Mouse (Mus musculus) stomach, embryonic 14.5 days (tissue): Measurements from ENCODE around the gene Abca6. TPM values are rescaled to one million over a fixed set of nuclear protein-coding genes. Genes with fewer than 3 reads are reported as not detected.

Source experiments
- ATAC-seq: fragments of 200-750 bp; cut with Nextera tagmentation; 2 replicates; pipeline ENCODE4 v1.8.0; 2017; ENCODE audit warnings: low read depth, moderate TSS enrichment; ENCODE audit not compliant: insufficient number of reproducible peaks, insufficient read depth, low FRiP score
- H3K27ac ChIP-seq: fragments of 300-500 bp; sonication (generic); 2 replicates; pipeline ENCODE4 v1.5.1; 2014; ENCODE audit warnings: mild to moderate bottlenecking, low read length, moderate library complexity, mixed read lengths
- H3K27me3 ChIP-seq: fragments of 300-500 bp; sonication (generic); 2 replicates; pipeline ENCODE4 v1.6.1; 2014; ENCODE audit warnings: low read length, control low read depth, mixed read lengths; ENCODE audit not compliant: control insufficient read depth, insufficient read depth
- H3K36me3 ChIP-seq: fragments of 300-500 bp; sonication (generic); 2 replicates; pipeline ENCODE4 v1.6.1; 2014; ENCODE audit warnings: mild to moderate bottlenecking, control low read depth, low read length, moderate library complexity, mixed read lengths; ENCODE audit not compliant: control insufficient read depth, insufficient read depth
- H3K4me1 ChIP-seq: fragments of 300-500 bp; sonication (generic); 2 replicates; pipeline ENCODE4 v1.6.1; 2014; ENCODE audit warnings: low read length, control low read depth, mixed read lengths; ENCODE audit not compliant: control insufficient read depth, insufficient read depth
- H3K4me2 ChIP-seq: fragments of 300-500 bp; sonication (generic); replicated peaks from 2 replicates; pipeline ENCODE4 v1.6.1; 2014; ENCODE audit warnings: low read depth, low read length, control low read depth
- H3K4me3 ChIP-seq: fragments of 300-500 bp; sonication (generic); 2 replicates; pipeline ENCODE4 v1.5.1; 2014; ENCODE audit warnings: low read depth, low read length, control low read depth
- H3K9ac ChIP-seq: fragments of 300-500 bp; sonication (generic); replicated peaks from 2 replicates; pipeline ENCODE4 v1.6.1; 2014; ENCODE audit warnings: low read depth, mild to moderate bottlenecking, control low read depth, low read length, moderate library complexity, mixed read lengths
- H3K9me3 ChIP-seq: fragments of 300-500 bp; sonication (generic); 2 replicates; pipeline ENCODE4 v1.6.1; 2016; ENCODE audit warnings: low read depth, low read length, control low read depth; ENCODE audit not compliant: control insufficient read depth
- WGBS: fragments of 180-500 bp; shearing (Covaris S2); extraction: QIAGEN DNeasy Blood & Tissue Kit; methylation state at CpG from one replicate; pipeline ENCODE4 v1.1.7; 2014; 5-methylcytosine and 5-hydroxymethylcytosine counted together
- polyA plus RNA-seq: library from polyadenylated mRNA; unstranded; fragments of >200 nt; fragmentation: Nextera tagmentation; extraction: Ambion mirVana; gene quantifications from 2 replicates; pipeline ENCODE4 v1.2.1, GENCODE M21; 2014

Gene Abca6
- polyA plus RNA-seq, 1 experiment from 2014 or later: 1.1 TPM

DNA sequence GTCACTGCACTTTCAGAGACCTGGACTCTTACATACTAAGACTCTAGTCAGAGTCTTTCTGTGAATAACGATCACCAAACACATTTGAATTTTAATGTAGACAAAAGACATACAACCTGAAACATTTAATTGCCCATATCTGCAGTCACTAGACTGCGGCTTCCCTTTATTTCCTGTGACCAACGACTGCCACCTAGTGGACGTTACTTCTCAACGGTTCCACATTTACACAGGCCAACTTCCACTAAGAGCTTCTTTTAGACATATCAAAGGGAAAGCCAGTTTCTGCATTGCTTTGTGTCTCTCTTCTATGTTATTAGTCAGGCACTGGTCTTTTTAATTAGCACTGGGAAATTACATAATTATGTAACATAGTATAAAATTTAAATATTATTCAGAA is 20.2 kb upstream of the Abca6 start:
- Histone ChIP-seq H3K4me2 (no peak overlapping the region), H3K27ac (no peak overlapping the region), H3K9ac (no peak overlapping the region), H3K4me1 (no peaks in the 10 kb centered on the region), H3K36me3 (no peaks in the 10 kb centered on the region), H3K9me3 (no peaks in the 10 kb centered on the region), H3K4me3 (no peak overlapping the region), H3K27me3 (no peaks in the 10 kb centered on the region)
- WGBS: 6% methylated on average over 5 of the region's 5 CpGs
- ATAC-seq: no peak

DNA sequence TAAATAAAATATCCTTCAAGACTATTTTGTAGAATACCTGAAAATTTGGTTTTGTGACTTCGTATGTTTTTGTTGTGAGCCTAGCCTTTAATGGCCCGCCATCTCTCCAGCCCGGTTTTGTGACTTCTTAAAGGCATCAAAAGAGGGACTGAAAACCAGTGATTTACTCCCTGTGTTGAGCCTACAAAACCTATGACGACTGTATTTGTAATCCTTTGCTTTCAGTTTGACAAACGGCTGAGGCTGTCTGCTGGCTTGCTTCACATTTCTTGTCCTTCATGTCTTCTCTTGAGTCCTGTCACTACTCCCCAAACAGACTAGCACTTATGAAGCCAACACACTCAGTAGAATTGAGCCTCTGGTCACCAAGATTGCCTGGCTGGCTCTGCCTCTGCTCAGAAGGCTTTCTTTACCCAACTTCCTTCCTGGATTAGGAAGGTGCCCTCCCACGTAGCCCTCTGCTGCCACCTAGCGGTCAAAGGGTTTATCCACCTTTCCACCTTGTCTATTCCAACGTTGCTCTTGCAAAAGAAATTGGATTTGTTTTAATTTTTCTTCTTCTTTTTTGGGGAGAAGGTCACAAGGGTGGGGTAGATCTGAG is 16.8 kb upstream of the Abca6 start:
- no peak for ATAC-seq
- no peak overlapping the region for H3K4me2 ChIP-seq
- no peak overlapping the region for H3K27ac ChIP-seq
- no peaks in the 10 kb centered on the region for H3K36me3 ChIP-seq
- WGBS: 37% methylated on average over 8 of the region's 8 CpGs
- H3K9ac ChIP-seq: no peak overlapping the region
- H3K4me1 ChIP-seq: no peaks in the 10 kb centered on the region
- H3K27me3 ChIP-seq: no peaks in the 10 kb centered on the region
- no peaks in the 10 kb centered on the region for H3K9me3 ChIP-seq
- no peak overlapping the region for H3K4me3 ChIP-seq

DNA sequence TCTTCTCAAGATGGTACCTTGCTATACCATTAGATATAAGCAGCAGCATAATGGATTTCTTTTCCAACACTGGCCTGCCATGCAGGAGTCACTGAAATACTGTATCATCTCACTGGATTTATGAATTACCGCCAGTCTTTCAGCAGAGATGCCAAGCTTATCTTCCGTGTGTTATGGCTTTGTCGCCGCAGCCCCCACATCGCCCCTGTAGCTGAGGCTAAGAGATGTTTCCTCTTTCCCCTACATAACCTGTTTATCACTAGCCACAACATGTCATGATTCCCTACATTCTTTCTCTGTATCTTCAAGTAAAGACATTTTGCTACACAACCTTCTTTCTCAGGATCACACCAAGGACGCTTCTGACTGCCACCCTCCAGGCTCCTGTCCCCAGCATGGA is 15.7 kb upstream of the Abca6 start:
- H3K4me1 ChIP-seq: no peaks in the 10 kb centered on the region
- no peaks in the 10 kb centered on the region for H3K9me3 ChIP-seq
- ATAC-seq: no peak
- H3K27me3 ChIP-seq: no peaks in the 10 kb centered on the region
- no peak overlapping the region for H3K9ac ChIP-seq
- no peak overlapping the region for H3K27ac ChIP-seq
- WGBS: 93% methylated on average over 6 of the region's 6 CpGs
- no peak overlapping the region for H3K4me2 ChIP-seq
- no peak overlapping the region for H3K4me3 ChIP-seq
- no peaks in the 10 kb centered on the region for H3K36me3 ChIP-seq

DNA sequence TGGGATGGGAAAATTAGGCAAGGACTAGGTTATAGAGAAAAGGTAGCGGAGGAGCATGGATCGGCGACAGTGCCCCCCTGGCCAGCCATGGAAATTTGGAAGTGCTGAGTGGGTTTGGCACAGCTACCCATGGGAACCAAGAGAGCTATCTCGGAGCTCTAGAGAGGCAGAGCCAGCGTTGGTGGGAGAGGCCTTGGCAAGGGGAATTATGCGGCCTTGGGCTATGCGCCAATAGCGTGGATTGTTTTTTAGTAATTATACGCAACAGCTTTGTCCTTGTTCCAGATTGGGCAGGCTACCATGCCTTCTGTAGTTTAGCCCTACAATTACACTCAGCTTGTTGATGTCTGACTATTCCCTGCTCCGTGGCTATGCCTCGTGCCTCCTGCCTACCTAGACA is 15.2 kb upstream of the Abca6 start:
- H3K27ac ChIP-seq: no peak overlapping the region
- no peak for ATAC-seq
- no peaks in the 10 kb centered on the region for H3K27me3 ChIP-seq
- H3K4me3 ChIP-seq: no peak overlapping the region
- WGBS: 90% methylated on average over 11 of the region's 11 CpGs
- no peaks in the 10 kb centered on the region for H3K4me1 ChIP-seq
- no peak overlapping the region for H3K9ac ChIP-seq
- H3K4me2 ChIP-seq: no peak overlapping the region
- H3K36me3 ChIP-seq: no peaks in the 10 kb centered on the region
- no peaks in the 10 kb centered on the region for H3K9me3 ChIP-seq

DNA sequence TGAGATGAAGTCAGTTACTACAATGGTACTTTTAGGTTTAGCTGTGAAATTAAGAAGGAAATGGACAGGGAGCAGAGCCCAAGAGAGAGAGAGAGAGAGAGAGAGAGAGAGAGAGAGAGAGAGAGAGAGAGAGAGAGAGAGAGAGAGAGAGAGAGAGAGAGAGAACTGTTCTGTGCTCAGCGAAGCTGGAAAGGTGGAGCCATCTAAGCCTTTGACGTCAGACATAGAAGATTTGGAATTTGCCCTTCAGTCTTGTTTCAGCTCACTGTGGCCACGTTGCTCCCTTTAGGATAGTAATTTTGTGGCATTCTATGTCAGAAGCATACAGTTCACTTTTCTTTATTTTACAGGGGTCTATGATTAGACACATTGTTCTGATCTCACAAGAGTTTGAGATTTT is 10.3 kb upstream of the Abca6 start:
- no peak for ATAC-seq
- Histone ChIP-seq H3K9me3 (no peaks in the 10 kb centered on the region), H3K4me1 (no peaks in the 10 kb centered on the region), H3K4me3 (no peak overlapping the region), H3K36me3 (no peaks in the 10 kb centered on the region), H3K27me3 (no peaks in the 10 kb centered on the region), H3K9ac (no peak overlapping the region), H3K27ac (no peak overlapping the region), H3K4me2 (no peak overlapping the region)
- WGBS: 69% methylated on average over 3 of the region's 3 CpGs

DNA sequence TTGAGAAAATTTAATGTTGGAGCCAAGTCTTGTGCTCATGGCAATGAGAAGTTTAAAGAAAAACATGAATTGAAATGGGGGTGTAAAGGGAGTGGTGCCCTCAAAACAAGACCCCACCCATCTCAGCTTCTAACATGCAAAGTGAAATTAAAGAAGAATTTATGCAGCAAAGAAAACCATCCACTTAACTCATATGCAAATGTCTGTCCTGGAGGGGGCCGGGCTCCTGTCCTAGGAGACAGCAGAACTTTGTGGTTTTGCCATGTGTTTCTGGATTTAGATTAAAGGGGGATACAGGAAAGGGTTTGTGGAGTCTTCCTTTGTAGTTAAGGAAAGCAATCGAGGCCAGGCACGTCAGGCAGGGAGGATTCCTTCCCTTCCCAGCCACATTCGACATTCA is 6.3 kb upstream of the Abca6 start:
- WGBS: 76% methylated on average over 4 of the region's 4 CpGs
- ATAC-seq: no peak
- no peak overlapping the region for H3K4me3 ChIP-seq

DNA sequence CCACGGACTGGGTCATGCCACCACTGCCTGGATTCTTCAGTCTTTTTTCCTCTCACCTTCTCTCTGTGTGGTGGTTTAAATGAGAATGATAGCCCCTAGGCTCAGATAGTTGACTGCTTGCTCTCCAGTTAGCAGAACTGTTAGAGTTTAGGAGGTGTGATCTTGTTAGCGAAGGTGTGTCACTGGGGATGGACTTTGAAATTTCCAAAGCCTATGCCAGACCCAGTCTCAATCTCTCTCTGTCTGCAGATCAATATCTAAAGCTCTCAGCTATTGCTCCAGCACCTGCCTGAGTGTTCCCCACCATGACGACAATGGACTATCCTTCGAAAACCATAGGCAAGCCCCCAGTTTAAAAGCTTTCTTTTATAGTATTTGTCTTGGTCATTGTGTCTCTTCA is 5.5 kb upstream of the Abca6 start:
- Histone ChIP-seq H3K4me2 (no peak overlapping the region), H3K4me3 (no peak overlapping the region), H3K36me3 (no peaks in the 10 kb centered on the region), H3K4me1 (no peaks in the 10 kb centered on the region), H3K9me3 (no peaks in the 10 kb centered on the region), H3K9ac (no peak overlapping the region), H3K27me3 (no peaks in the 10 kb centered on the region), H3K27ac (no peak overlapping the region)
- 90% methylated on average over 4 of the region's 4 CpGs for WGBS
- ATAC-seq: no peak

More for the DNA sequence above, 6.3 kb upstream of the Abca6 start:
- no peak overlapping the region for H3K9ac ChIP-seq
- H3K36me3 ChIP-seq: no peaks in the 10 kb centered on the region
- H3K27ac ChIP-seq: no peak overlapping the region
- H3K4me1 ChIP-seq: no peaks in the 10 kb centered on the region
- no peaks in the 10 kb centered on the region for H3K9me3 ChIP-seq
- H3K4me2 ChIP-seq: no peak overlapping the region
- H3K27me3 ChIP-seq: no peaks in the 10 kb centered on the region

DNA sequence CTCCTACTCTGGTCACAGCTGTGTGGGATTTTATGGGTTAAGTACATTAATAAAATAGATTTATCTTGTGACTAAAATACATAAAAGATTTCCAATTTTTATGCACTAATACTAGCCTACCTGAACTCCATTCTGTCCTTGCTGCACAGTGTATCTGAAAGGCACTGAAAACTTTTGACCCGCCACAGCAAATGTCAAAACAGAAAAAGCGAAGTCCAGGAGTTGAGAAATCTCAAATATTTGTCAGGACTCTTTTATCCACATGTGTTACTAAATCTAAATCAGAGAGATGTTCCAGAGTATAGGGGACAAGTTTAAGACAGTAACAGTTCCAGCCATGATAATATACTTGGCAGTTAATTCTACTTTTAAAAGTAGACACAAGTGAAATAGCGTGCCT is 680 bp upstream of the Abca6 start:
- H3K9me3 ChIP-seq: no peaks in the 10 kb centered on the region
- H3K9ac ChIP-seq: no peak overlapping the region
- no peak overlapping the region for H3K4me3 ChIP-seq
- no peak for ATAC-seq
- H3K27me3 ChIP-seq: no peaks in the 10 kb centered on the region
- WGBS: 57% methylated on average over 3 of the region's 3 CpGs
- no peaks in the 10 kb centered on the region for H3K36me3 ChIP-seq
- H3K4me2 ChIP-seq: no peak overlapping the region
- H3K4me1 ChIP-seq: no peaks in the 10 kb centered on the region
- H3K27ac ChIP-seq: no peak overlapping the region

DNA sequence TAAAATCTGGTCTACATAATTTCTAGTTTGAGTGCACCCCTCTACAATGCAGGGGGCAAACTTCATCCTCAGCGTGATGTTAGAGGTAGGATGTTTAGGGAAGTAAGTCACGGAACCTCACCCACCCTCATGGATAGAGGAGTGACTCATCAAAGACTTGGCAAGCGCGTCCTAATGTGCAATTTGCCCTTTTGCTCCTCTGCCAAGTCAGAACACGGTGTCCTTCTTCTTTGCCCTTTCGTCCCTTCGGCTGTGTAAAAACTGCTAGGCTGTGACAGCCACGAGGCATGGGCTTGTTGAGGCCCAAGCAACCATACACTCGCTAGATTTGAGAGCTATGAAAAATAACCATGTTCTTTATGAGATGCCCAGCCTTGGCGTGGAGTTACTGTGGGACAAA is 6.8 kb downstream of the Abca6 start:
- Histone ChIP-seq H3K27me3 (no peaks in the 10 kb centered on the region), H3K9ac (no peak overlapping the region), H3K4me1 (no peaks in the 10 kb centered on the region), H3K4me2 (no peak overlapping the region), H3K9me3 (no peaks in the 10 kb centered on the region), H3K4me3 (no peak overlapping the region), H3K27ac (no peak overlapping the region), H3K36me3 (no peaks in the 10 kb centered on the region)
- 87% methylated on average over 10 of the region's 10 CpGs for WGBS
- ATAC-seq: no peak
